Mouse (Mus musculus) gastrocnemius, adult 18-20 months (tissue): Measurements from ENCODE around the gene Cdyl2. TPM values are rescaled to one million over a fixed set of nuclear protein-coding genes. Genes with fewer than 3 reads are reported as not detected.
A peak's percentile ranks its signal among the peaks of the same experiment; 100 is the strongest.

ENCODE experiments used
- DNase-seq: peaks from one replicate; pipeline ENCODE4 v3.0.0; 2021; ENCODE audit warnings: low spot score
- total RNA-seq, 2 experiments: library from RNA; stranded (reverse); gene quantifications; 2 replicates each; pipeline ENCODE4 v1.2.3; 2021

The Cdyl2 gene
- total RNA-seq, 2 experiments from 2014 or later: 2.9 to 3.7 TPM

GRCm38 (mm10) chr8:116543366-116543765 lies 189.4 kb downstream of the Cdyl2 start:
- DNase-seq: no peak

DNA sequence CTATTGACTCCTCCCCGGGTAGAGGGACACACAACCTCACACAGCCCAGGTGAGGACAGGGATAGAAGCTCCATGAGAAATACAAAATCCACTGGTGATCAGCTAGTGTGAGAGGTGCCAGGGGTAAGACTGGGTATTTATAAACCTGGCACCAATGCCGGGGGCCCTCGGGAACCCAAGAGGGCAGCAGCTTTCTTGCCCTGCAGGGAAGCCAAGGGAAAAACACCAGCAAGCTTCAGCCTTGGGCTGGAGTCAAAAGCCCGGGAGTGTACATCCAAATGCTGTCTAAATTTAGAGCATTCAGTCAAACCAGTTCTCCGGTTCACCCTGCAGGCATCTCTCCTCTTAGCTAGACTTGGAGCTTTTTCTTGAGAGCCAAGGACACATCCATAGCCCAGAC lies 189.9 kb downstream of the Cdyl2 start:
- DNase-seq: peak; percentile 85

- DNase-seq: no peak
Measured at GRCm38 (mm10) chr8:116540136-116540535, 192.7 kb downstream of the Cdyl2 start.

- no peak for DNase-seq
Measured at GRCm38 (mm10) chr8:116538763-116539162, 194.0 kb downstream of the Cdyl2 start.

DNA sequence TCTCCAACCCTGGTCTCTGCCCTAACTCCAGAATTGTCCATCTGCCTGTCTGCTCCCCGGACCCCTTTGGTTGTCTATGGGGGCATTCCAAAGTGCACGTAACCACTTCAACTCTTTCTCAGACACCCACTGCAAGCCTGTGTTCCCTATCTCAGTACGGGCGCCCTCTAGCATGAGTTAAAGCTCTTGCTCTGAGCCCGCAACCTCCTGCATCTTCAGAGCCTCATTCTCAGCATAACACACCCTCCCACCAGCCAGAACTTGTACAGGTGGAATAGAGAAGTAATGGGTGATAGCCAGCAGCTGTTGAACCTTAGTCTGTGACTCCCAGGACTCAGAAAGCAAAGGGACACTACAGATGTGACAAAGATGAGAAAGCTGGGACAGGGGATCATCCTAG lies 196.0 kb downstream of the Cdyl2 start:
- DNase-seq: no peak

- DNase-seq: no peak
Measured at GRCm38 (mm10) chr8:116533081-116533480, 199.7 kb downstream of the Cdyl2 start.

GRCm38 (mm10) chr8:116528736-116529135 lies 204.1 kb downstream of the Cdyl2 start:
- DNase-seq: no peak

DNA sequence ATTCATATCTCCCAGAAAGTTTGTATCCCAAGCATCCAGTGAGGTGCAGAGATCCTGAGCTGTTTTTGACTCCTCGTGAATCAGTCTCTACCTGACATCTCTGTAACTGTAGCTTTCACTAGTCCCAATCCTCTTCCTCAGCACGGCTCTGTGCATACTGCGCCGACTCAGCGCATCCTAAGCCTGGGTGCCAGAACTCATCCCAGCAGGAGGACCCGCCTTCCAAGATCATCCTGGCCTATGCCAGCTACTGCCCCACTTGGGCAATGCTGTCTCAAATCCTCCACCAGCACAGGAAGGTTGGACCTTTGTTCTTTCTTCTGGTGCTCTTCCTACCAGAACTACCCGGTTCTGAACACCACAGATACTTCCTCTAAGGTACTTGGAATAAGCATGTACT lies 207.9 kb downstream of the Cdyl2 start:
- no peak for DNase-seq

Other genes with a start within 250 kb of the Cdyl2 start
- gene Dynlrb2, start 228.0 kb downstream of the Cdyl2 start, total RNA-seq: not detected
- 10 to 100 TPM; 25.8 to 28.3 TPM for gene Cmc2, start 188.5 kb upstream of the Cdyl2 start, total RNA-seq
- under 1 TPM; 0.55 to 0.57 TPM for gene Cenpn, start 188.7 kb upstream of the Cdyl2 start, total RNA-seq
- gene Atmin, start 210.4 kb upstream of the Cdyl2 start, total RNA-seq: 10 to 100 TPM; 24.6 to 29.6 TPM
- under 1 TPM in 1 of 2 experiments, not detected in 1; 0.11 TPM for gene 1700030J22Rik, start 246.0 kb upstream of the Cdyl2 start, total RNA-seq